Mouse (Mus musculus): ENCODE results near the gene Ppp1r21.
A peak's percentile ranks its signal among the peaks of the same experiment; 100 is the strongest.

Gene Ppp1r21

GRCm38 (mm10) chr17:88574811-88575210 lies 44.9 kb downstream of the Ppp1r21 start:
- no peak for DNase-seq (ENCODE audit: low read depth, low spot score)

GRCm38 (mm10) chr17:88578522-88579242 lies 48.8 kb downstream of the Ppp1r21 start:
- DNase-seq (ENCODE audit: low read depth, low spot score), result no peak

- no peak for DNase-seq (ENCODE audit: low read depth, low spot score)
These were observed 50.6 kb downstream of the Ppp1r21 start for GRCm38 (mm10) chr17:88580556-88580955.

- no peak for DNase-seq (ENCODE audit: low read depth, low spot score)
These were observed 51.6 kb downstream of the Ppp1r21 start for GRCm38 (mm10) chr17:88581511-88582021.

- no peak for DNase-seq (ENCODE audit: low read depth, low spot score)
These were observed 53.1 kb downstream of the Ppp1r21 start for GRCm38 (mm10) chr17:88582999-88583398.

GRCm38 (mm10) chr17:88583411-88583810 lies 53.5 kb downstream of the Ppp1r21 start:
- DNase-seq (ENCODE audit: low read depth, low spot score), result no peak

- DNase-seq (ENCODE audit: low read depth, low spot score), result no peak
These were observed 57.5 kb downstream of the Ppp1r21 start for GRCm38 (mm10) chr17:88587371-88587770.

- no peak for DNase-seq (ENCODE audit: low read depth, low spot score)
These were observed 58.3 kb downstream of the Ppp1r21 start for GRCm38 (mm10) chr17:88588228-88588627.

GRCm38 (mm10) chr17:88590251-88590650 lies 60.3 kb downstream of the Ppp1r21 start:
- no peak for DNase-seq (ENCODE audit: low read depth, low spot score)

- DNase-seq (ENCODE audit: low read depth, low spot score), result no peak
These were observed 65.2 kb downstream of the Ppp1r21 start for GRCm38 (mm10) chr17:88595071-88595470.

- DNase-seq (ENCODE audit: low read depth, low spot score), result no peak
These were observed 66.2 kb downstream of the Ppp1r21 start for GRCm38 (mm10) chr17:88596068-88596467.

- no peak for DNase-seq (ENCODE audit: low read depth, low spot score)
These were observed 66.8 kb downstream of the Ppp1r21 start for GRCm38 (mm10) chr17:88596544-88597221.

GRCm38 (mm10) chr17:88597222-88598055 lies 67.5 kb downstream of the Ppp1r21 start, which contains the start of gene Ston1:
Gene Ston1, plus strand, starts transcription at chr17:88597684.
- DNase-seq (ENCODE audit: low read depth, low spot score), result peak; percentile 90

GRCm38 (mm10) chr17:88598056-88598420 lies 68.1 kb downstream of the Ppp1r21 start:
- DNase-seq (ENCODE audit: low read depth, low spot score), result no peak

- no peak for DNase-seq (ENCODE audit: low read depth, low spot score)
These were observed 68.9 kb downstream of the Ppp1r21 start for GRCm38 (mm10) chr17:88598570-88599368.

GRCm38 (mm10) chr17:88600492-88601026 lies 70.6 kb downstream of the Ppp1r21 start:
- no peak for DNase-seq (ENCODE audit: low read depth, low spot score)

GRCm38 (mm10) chr17:88603943-88604342 lies 74.0 kb downstream of the Ppp1r21 start:
- no peak for DNase-seq (ENCODE audit: low read depth, low spot score)

- no peak for DNase-seq (ENCODE audit: low read depth, low spot score)
These were observed 76.1 kb downstream of the Ppp1r21 start for GRCm38 (mm10) chr17:88606056-88606455.

- no peak for DNase-seq (ENCODE audit: low read depth, low spot score)
These were observed 79.4 kb downstream of the Ppp1r21 start for GRCm38 (mm10) chr17:88609361-88609760.

- no peak for DNase-seq (ENCODE audit: low read depth, low spot score)
These were observed 81.1 kb downstream of the Ppp1r21 start for GRCm38 (mm10) chr17:88611057-88611456.

- no peak for DNase-seq (ENCODE audit: low read depth, low spot score)
These were observed 83.3 kb downstream of the Ppp1r21 start for GRCm38 (mm10) chr17:88613172-88613571.

Data from forelimb bud, embryonic 11.5 days (tissue).